ENCODE assay signal across 26 mouse cellular contexts in genomic region chr17:85428831-85429230, GRCm38 (mm10).
DNase-seq lines count a peak whose midpoint lies in the region; TF ChIP-seq lines count a peak whose summit lies in the region.
"Had no signal": no experiment of that assay in that cellular context is flagged by ENCODE, and none has a peak within 500 bp of the region (broad histone marks: within the 10 kb centered on the region; RNA-seq: fewer than 3 reads in every experiment).

No protein-coding gene starts in this region.

- no peak for TF ChIP-seq CTCF in gastrocnemius, adult 2 months (IDR thresholded peaks at IDR 0.05)
- TF ChIP-seq CTCF in lung, adult 2 months (IDR thresholded peaks at IDR 0.05; ENCODE audit: insufficient read depth, low read length) = no peak

- no peak overlapping the region for H3K27ac ChIP-seq in gastrocnemius, adult 2 months
- H3K27ac ChIP-seq: embryonic facial prominence, embryonic 10.5 days; embryonic facial prominence, embryonic 13.5 days; forebrain, embryonic 12.5 days; forebrain, embryonic 15.5 days; heart, adult 2 months; heart, embryonic 10.5 days; heart, embryonic 13.5 days; hindbrain, embryonic 14.5 days; hindbrain, postnatal 0 days had no signal

- 81% methylated on average over 7 of the region's 7 CpGs for WGBS in lung, adult 2 months

- H3K4me1 ChIP-seq in lung, adult 2 months (ENCODE audit: control insufficient read depth, insufficient read depth, low read length) = no peaks in the 10 kb centered on the region
- H3K4me1 ChIP-seq: forebrain, embryonic 15.5 days had no signal

- intact Hi-C loops in gastrocnemius, adult 2 months (cut with DNase I) = no loop called here
- intact Hi-C loops in gastrocnemius, postnatal 14 days (cut with DNase I; ENCODE audit: low total_unique reads) = no loop called here

- TF ChIP-seq POLR2A in lung, adult 2 months (IDR thresholded peaks at IDR 0.05; ENCODE audit: borderline replicate concordance, extremely low read depth, low read depth, low read length) = no peak

- peak; percentile 71 for DNase-seq in gastrocnemius, adult 2 months
- no peak for DNase-seq in gastrocnemius, postnatal 4 days (ENCODE audit: low spot score in 2 of 2)
- DNase-seq in adipocyte (ENCODE audit: low spot score) = peak; percentile 5
- DNase-seq in gastrocnemius, postnatal 14 days = peak; percentile 19
- no peak for DNase-seq in lung, adult 2 months
- no peak for DNase-seq in ovary, postnatal 10 days (ENCODE audit: low spot score)
- DNase-seq: adrenal gland, adult 2 months; adrenal gland, postnatal 14 days; B cell, adult 2 months; cerebellum, adult 11 months; cerebellum, adult 2 months; cerebellum, adult 9-11 months; cerebellum, postnatal 25 days; heart, adult 2 months; heart, postnatal 14 days; heart, postnatal 4 days; kidney, adult 11 months had no signal

- no peak overlapping the region for H3K4me3 ChIP-seq in gastrocnemius, adult 2 months
- H3K4me3 ChIP-seq in lung, adult 2 months (replicated peaks; ENCODE audit: extremely low read depth, low read depth, low read length) = no peak overlapping the region
- H3K4me3 ChIP-seq: embryonic facial prominence, embryonic 10.5 days; embryonic facial prominence, embryonic 13.5 days; erythroblast, embryonic 14.5 days; forebrain, embryonic 12.5 days; forebrain, embryonic 15.5 days; heart, adult 2 months; heart, embryonic 10.5 days; heart, embryonic 13.5 days had no signal

Comparison
In these comparisons a context has a peak if more than half of its experiments do, and no peak if none do; other contexts are left out.
1. DNase-seq: peak in gastrocnemius, adult 2 months (single experiment), adipocyte (single experiment) and gastrocnemius, postnatal 14 days (single experiment); none in gastrocnemius, postnatal 4 days (0 of 2), lung, adult 2 months (single experiment) and ovary, postnatal 10 days (single experiment).